Mouse (Mus musculus) kidney, embryonic 15.5 days (tissue): Measurements from ENCODE around the gene Tifab. TPM values are rescaled to one million over a fixed set of nuclear protein-coding genes. Genes with fewer than 3 reads are reported as not detected.

Source experiments
- ATAC-seq: fragments of 200-750 bp; cut with Nextera tagmentation; replicated peaks from 2 replicates; pipeline ENCODE4 v1.8.0; 2017; ENCODE audit warnings: moderate TSS enrichment; ENCODE audit not compliant: low FRiP score
- H3K27ac ChIP-seq: fragments of 300-500 bp; sonication (generic); 2 replicates; pipeline ENCODE4 v1.5.1; 2015; ENCODE audit warnings: mild to moderate bottlenecking, inconsistent platforms
- H3K27me3 ChIP-seq: fragments of 300-500 bp; sonication (generic); 2 replicates; pipeline ENCODE4 v1.6.1; 2015; ENCODE audit warnings: inconsistent platforms
- H3K36me3 ChIP-seq: fragments of 300-500 bp; sonication (generic); 2 replicates; pipeline ENCODE4 v1.6.1; 2015; ENCODE audit warnings: inconsistent platforms
- H3K4me1 ChIP-seq: fragments of 300-500 bp; sonication (generic); 2 replicates; pipeline ENCODE4 v1.6.1; 2015; ENCODE audit warnings: inconsistent platforms
- H3K4me2 ChIP-seq: fragments of 300-500 bp; sonication (generic); 2 replicates; pipeline ENCODE4 v1.6.1; 2015; ENCODE audit warnings: moderate library complexity, mild to moderate bottlenecking, inconsistent platforms
- H3K4me3 ChIP-seq: fragments of 300-500 bp; sonication (generic); replicated peaks from 2 replicates; pipeline ENCODE4 v1.5.1; 2015; ENCODE audit warnings: mild to moderate bottlenecking, inconsistent platforms
- H3K9ac ChIP-seq: fragments of 300-500 bp; sonication (generic); 2 replicates; pipeline ENCODE4 v1.6.1; 2015; ENCODE audit warnings: mild to moderate bottlenecking, inconsistent platforms
- H3K9me3 ChIP-seq: fragments of 300-500 bp; sonication (generic); replicated peaks from 2 replicates; pipeline ENCODE4 v1.6.1; 2016; ENCODE audit warnings: inconsistent platforms
- WGBS: fragments of 180-500 bp; shearing (Covaris S2); methylation state at CpG from one replicate; pipeline ENCODE4 v1.1.7; 2015; ENCODE audit warnings: mixed read lengths; 5-methylcytosine and 5-hydroxymethylcytosine counted together
- polyA plus RNA-seq: library from polyadenylated mRNA; unstranded; fragments of >200 nt; fragmentation: Nextera tagmentation; extraction: Ambion mirVana; gene quantifications from 2 replicates; pipeline ENCODE4 v1.2.1, GENCODE M21; 2015

Tifab gene
- polyA plus RNA-seq, 1 experiment from 2014 or later, result 2.1 TPM

- Histone ChIP-seq H3K9ac (no peak overlapping the region), H3K27me3 (no peaks in the 10 kb centered on the region), H3K4me1 (peaks cover 26% of the 10 kb centered on the region; the same call in 1 of the 2 replicates), H3K4me3 (no peak overlapping the region), H3K4me2 (no peak overlapping the region), H3K27ac (peak overlapping the region; percentile 37), H3K9me3 (no peaks in the 10 kb centered on the region), H3K36me3 (no peaks in the 10 kb centered on the region)
- 52% methylated on average over 7 of the region's 7 CpGs for WGBS
- ATAC-seq, result no peak
Measured at GRCm38 (mm10) chr13:56172901-56173545, 5.7 kb downstream of the Tifab start.

GRCm38 (mm10) chr13:56172106-56172505, 6.6 kb downstream of the Tifab start:
- WGBS, result 87% methylated on average over 7 of the region's 7 CpGs
- no peaks in the 10 kb centered on the region for H3K36me3 ChIP-seq
- no peak overlapping the region for H3K9ac ChIP-seq
- no peaks in the 10 kb centered on the region for H3K27me3 ChIP-seq
- no peak overlapping the region for H3K4me2 ChIP-seq
- no peak for ATAC-seq
- H3K4me3 ChIP-seq, result no peak overlapping the region
- no peaks in the 10 kb centered on the region for H3K9me3 ChIP-seq
- H3K4me1 ChIP-seq, result peaks cover 29% of the 10 kb centered on the region; the same call in 1 of the 2 replicates
- H3K27ac ChIP-seq, result no peak overlapping the region

- Histone ChIP-seq H3K36me3 (no peaks in the 10 kb centered on the region), H3K9ac (no peak overlapping the region), H3K27me3 (no peaks in the 10 kb centered on the region), H3K9me3 (no peaks in the 10 kb centered on the region), H3K27ac (peak overlapping the region; percentile 32; the same call in 1 of the 2 replicates), H3K4me1 (0 out of 2 replicates have a peak, but pooled peaks cover 24% of the 10 kb centered on the region), H3K4me3 (no peak overlapping the region), H3K4me2 (no peak overlapping the region)
- ATAC-seq, result no peak
- WGBS, result 49% methylated on average over 3 of the region's 3 CpGs
Measured at GRCm38 (mm10) chr13:56168403-56168781, 10.3 kb downstream of the Tifab start.

GRCm38 (mm10) chr13:56167446-56168402, 11.0 kb downstream of the Tifab start:
- Histone ChIP-seq H3K4me2 (no peak overlapping the region), H3K27ac (0 out of 2 replicates have a peak overlapping the region, but pooled peaks have one; percentile 56), H3K4me1 (0 out of 2 replicates have a peak, but pooled peaks cover 24% of the 10 kb centered on the region), H3K9me3 (no peaks in the 10 kb centered on the region), H3K9ac (no peak overlapping the region), H3K27me3 (no peaks in the 10 kb centered on the region), H3K36me3 (no peaks in the 10 kb centered on the region), H3K4me3 (no peak overlapping the region)
- 17% methylated on average over 13 of the region's 14 CpGs for WGBS
- no peak; the same call in 1 of the 2 replicates for ATAC-seq

GRCm38 (mm10) chr13:56165561-56165960, 13.1 kb downstream of the Tifab start:
- Histone ChIP-seq H3K4me1 (0 out of 2 replicates have a peak, but pooled peaks cover 13% of the 10 kb centered on the region), H3K27ac (no peak overlapping the region), H3K36me3 (no peaks in the 10 kb centered on the region), H3K27me3 (peaks cover 5% of the 10 kb centered on the region), H3K4me3 (no peak overlapping the region), H3K4me2 (no peak overlapping the region), H3K9ac (no peak overlapping the region), H3K9me3 (no peaks in the 10 kb centered on the region)
- no peak for ATAC-seq
- 90% methylated on average over 11 of the region's 11 CpGs for WGBS

- ATAC-seq, result no peak
- 78% methylated on average over 3 of the region's 3 CpGs for WGBS
Measured at GRCm38 (mm10) chr13:56164372-56164771, 14.3 kb downstream of the Tifab start.

GRCm38 (mm10) chr13:56163751-56164150, 14.9 kb downstream of the Tifab start:
- peaks cover 7% of the 10 kb centered on the region for H3K27me3 ChIP-seq

More at GRCm38 (mm10) chr13:56164372-56164771, 14.3 kb downstream of the Tifab start:
- H3K4me1 ChIP-seq, result peaks cover 19% of the 10 kb centered on the region
- no peak overlapping the region for H3K4me3 ChIP-seq
- no peaks in the 10 kb centered on the region for H3K9me3 ChIP-seq
- H3K36me3 ChIP-seq, result no peaks in the 10 kb centered on the region
- no peak overlapping the region for H3K4me2 ChIP-seq
- no peak overlapping the region for H3K27ac ChIP-seq
- H3K27me3 ChIP-seq, result peaks cover 7% of the 10 kb centered on the region
- no peak overlapping the region for H3K9ac ChIP-seq

GRCm38 (mm10) chr13:56162859-56163258, 15.8 kb downstream of the Tifab start:
- no peak overlapping the region for H3K4me2 ChIP-seq
- no peak for ATAC-seq
- H3K36me3 ChIP-seq, result no peaks in the 10 kb centered on the region
- no peak overlapping the region for H3K9ac ChIP-seq
- peaks cover 7% of the 10 kb centered on the region for H3K27me3 ChIP-seq
- WGBS, result 54% methylated on average over 6 of the region's 6 CpGs
- no peak overlapping the region for H3K27ac ChIP-seq
- no peak overlapping the region for H3K4me3 ChIP-seq
- peaks cover 19% of the 10 kb centered on the region for H3K4me1 ChIP-seq
- no peaks in the 10 kb centered on the region for H3K9me3 ChIP-seq

More at GRCm38 (mm10) chr13:56163751-56164150, 14.9 kb downstream of the Tifab start:
- ATAC-seq, result no peak
- no peak overlapping the region for H3K4me3 ChIP-seq
- no peak overlapping the region for H3K4me2 ChIP-seq
- no peaks in the 10 kb centered on the region for H3K36me3 ChIP-seq
- H3K9ac ChIP-seq, result no peak overlapping the region
- 59% methylated on average over 6 of the region's 6 CpGs for WGBS
- no peaks in the 10 kb centered on the region for H3K9me3 ChIP-seq
- H3K27ac ChIP-seq, result no peak overlapping the region
- peaks cover 25% of the 10 kb centered on the region for H3K4me1 ChIP-seq

GRCm38 (mm10) chr13:56159614-56160363, 18.9 kb downstream of the Tifab start:
- H3K9me3 ChIP-seq, result no peaks in the 10 kb centered on the region
- no peak overlapping the region for H3K9ac ChIP-seq
- H3K27ac ChIP-seq, result no peak overlapping the region
- no peak; the same call in 1 of the 2 replicates for ATAC-seq
- 0 out of 2 replicates have a peak overlapping the region, but pooled peaks have one; percentile 10 for H3K4me2 ChIP-seq
- H3K4me3 ChIP-seq, result no peak overlapping the region
- peaks cover 30% of the 10 kb centered on the region for H3K4me1 ChIP-seq
- H3K36me3 ChIP-seq, result no peaks in the 10 kb centered on the region
- H3K27me3 ChIP-seq, result peaks cover 9% of the 10 kb centered on the region
- WGBS, result 7% methylated on average over 17 of the region's 17 CpGs

- Histone ChIP-seq H3K4me1 (peaks cover 31% of the 10 kb centered on the region), H3K36me3 (no peaks in the 10 kb centered on the region), H3K4me2 (0 out of 2 replicates have a peak overlapping the region, but pooled peaks have one; percentile 10), H3K9me3 (no peaks in the 10 kb centered on the region), H3K9ac (no peak overlapping the region), H3K27ac (0 out of 2 replicates have a peak overlapping the region, but pooled peaks have one; percentile 30), H3K27me3 (peaks cover 9% of the 10 kb centered on the region), H3K4me3 (no peak overlapping the region)
- WGBS, result 31% methylated on average over 14 of the region's 14 CpGs
- ATAC-seq, result no peak
Measured at GRCm38 (mm10) chr13:56159016-56159601, 19.6 kb downstream of the Tifab start.

GRCm38 (mm10) chr13:56155671-56156070, 23.0 kb downstream of the Tifab start:
- Histone ChIP-seq H3K9ac (no peak overlapping the region), H3K4me2 (no peak overlapping the region), H3K9me3 (no peaks in the 10 kb centered on the region), H3K4me3 (no peak overlapping the region), H3K4me1 (peaks cover 36% of the 10 kb centered on the region), H3K27ac (no peak overlapping the region), H3K36me3 (no peaks in the 10 kb centered on the region), H3K27me3 (peaks cover 8% of the 10 kb centered on the region)
- 53% methylated on average over 7 of the region's 7 CpGs for WGBS
- no peak for ATAC-seq
